Mouse (Mus musculus) cerebellum, adult 18-20 months (tissue): ENCODE data around the gene Tex47.
A peak's percentile ranks its signal among the peaks of the same experiment; 100 is the strongest.

ENCODE experiments used
- DNase-seq, 2 experiments: peaks; one replicate each; pipeline ENCODE4 v3.0.0; 2021

The Tex47 gene

GRCm38 (mm10) chr5:7303819-7304218 is at the start of gene Tex47:
Gene Tex47, plus strand, starts transcription at chr5:7304119.
- no peak for DNase-seq

DNA sequence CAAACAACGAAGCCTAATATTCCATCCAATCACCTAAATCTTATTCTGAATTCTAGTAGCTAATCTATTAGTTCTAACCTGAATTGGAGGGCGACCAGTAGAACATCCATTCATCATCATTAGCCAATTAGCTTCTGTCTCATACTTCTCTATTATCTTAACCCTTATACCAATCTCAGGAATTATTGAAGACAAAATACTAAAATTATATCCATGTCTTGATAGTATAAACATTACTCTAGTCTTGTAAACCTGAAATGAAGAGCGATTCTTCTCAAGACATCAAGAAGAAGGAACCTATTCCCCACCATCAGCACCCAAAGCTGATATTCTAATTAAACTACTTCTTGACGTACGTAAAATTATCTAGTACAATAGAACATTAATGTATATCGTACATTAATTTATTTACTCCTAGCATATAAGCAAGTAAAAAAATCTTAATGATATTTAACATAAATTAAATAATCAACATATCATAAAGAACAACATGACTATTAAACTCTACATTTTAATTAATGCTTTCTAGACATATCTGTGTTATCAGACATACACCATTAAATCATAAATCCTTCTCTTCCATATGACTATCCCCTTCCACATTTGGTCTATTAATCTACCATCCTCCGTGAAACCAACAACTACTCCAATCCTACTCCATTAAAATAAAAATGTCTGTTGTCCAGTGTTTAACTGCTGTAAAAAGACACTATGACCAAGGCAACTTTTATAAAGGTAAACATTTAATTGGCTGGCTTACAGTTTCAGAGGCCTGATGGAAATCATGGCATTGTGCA is 27.1 kb upstream of the Tex47 start:
- no peak for DNase-seq

DNA sequence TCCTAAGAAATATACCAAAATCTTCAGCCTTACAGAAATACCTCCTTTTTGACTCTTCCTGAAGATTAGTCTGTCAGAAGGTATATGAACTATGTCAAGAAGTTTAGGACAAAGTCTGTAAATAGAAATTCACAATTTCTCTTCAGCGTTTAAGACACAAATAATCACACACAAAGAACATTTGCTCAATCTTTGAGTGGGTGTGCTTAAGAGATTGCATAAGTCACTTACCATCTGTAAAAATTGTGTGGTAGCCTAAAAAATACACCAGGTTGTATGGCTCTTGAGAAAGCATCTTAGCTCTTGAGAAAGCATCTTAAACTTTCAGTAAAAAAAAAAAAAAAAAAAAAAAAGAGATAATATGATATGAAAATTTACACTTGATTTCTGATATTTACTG is 19.6 kb upstream of the Tex47 start:
- DNase-seq, result no peak

GRCm38 (mm10) chr5:7302969-7303368 is 950 bp upstream of the Tex47 start:
- DNase-seq, result no peak

GRCm38 (mm10) chr5:7325594-7325993 is 21.7 kb downstream of the Tex47 start:
- DNase-seq, result no peak

GRCm38 (mm10) chr5:7344145-7345010 is 40.5 kb downstream of the Tex47 start, which contains the start of gene Zfp804b:
Gene Zfp804b, minus strand, starts transcription at chr5:7344756.
- DNase-seq, result peak in 1 of 2 experiments; percentile 2

DNA sequence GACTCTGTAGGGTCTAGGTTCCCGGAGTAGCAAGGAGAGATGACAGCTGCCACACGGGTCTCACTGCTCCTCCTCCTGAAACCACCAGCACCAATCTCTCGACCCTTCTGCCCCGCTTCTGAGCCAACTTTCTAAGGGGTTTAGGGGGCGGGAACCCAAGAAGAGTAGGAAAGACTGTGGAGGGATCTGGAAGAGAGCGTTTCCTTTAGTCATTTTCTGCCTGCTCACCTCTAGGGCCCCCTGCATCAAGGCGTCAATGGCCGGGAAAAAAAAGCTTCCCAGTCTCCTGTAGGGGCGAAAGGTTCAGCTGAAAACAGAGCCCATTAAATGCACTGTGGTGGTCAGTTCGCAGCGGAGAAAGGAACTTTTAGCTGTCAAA is 41.1 kb downstream of the Tex47 start:
- DNase-seq, result no peak
